Mouse (Mus musculus) lung, postnatal 0 days (tissue): ENCODE results near the gene Yjefn3.

Experiments used
- CTCF ChIP-seq: IDR thresholded peaks from 2 replicates; pipeline ENCODE4 v1.5.1; 2016; ENCODE audit warnings: antibody characterized with exemption, mild to moderate bottlenecking
- EP300 ChIP-seq: IDR thresholded peaks from 2 replicates; pipeline ENCODE4 v1.6.1; 2016; ENCODE audit warnings: antibody characterized with exemption, mild to moderate bottlenecking, control low read depth

GRCm38 (mm10) chr8:69863387-69864020 lies 39.0 kb downstream of the Yjefn3 start:
- no peak for TF ChIP-seq EP300
- no peak for TF ChIP-seq CTCF
